Mouse (Mus musculus): ENCODE data around the gene Rasal1.

Rasal1 gene

DNA sequence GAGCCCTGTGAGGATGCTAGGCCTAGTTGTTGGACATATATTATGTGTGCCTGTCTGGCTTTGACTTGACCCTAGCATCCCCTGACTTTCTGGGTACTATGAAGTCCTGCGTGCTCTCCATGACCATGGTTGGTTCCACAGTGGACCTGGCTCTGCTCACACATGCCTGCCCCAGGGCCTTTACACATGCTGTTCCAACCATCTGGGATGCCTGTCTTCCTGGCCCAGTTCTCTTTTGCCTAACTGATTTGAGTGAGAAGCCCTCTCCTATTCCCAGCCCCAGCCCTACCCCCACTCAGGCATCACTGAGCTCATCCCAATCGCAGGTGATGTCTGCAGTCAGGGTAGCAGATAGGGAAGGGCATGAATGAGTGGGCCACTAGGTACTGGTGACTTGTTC is 5.3 kb downstream of the Rasal1 start:
- DNase-seq (ENCODE audit: low spot score): no peak

DNA sequence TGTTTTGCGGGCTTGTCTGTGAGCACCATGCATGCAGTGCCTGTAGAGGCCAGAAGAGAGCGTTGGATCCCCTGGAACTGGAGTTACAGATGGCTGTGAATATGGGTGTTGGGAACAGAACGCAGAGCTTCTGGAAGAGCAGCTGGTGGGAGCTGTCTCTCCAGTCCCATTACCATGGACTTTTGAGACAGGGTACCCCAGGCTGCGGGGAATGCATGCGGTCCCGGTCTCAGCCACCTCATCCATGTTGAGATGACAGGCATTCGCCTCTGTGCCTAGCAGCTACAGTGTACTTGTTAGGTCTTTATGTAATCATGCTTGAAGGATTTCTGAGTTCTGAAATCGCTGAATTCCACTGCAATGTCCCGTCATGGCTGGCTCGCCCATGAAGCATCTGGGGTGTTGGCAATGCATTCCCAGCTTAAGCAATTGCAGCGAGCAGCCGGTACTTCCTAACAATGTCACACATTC is 7.7 kb downstream of the Rasal1 start:
- DNase-seq (ENCODE audit: low spot score): no peak

- no peak for DNase-seq (ENCODE audit: low spot score)
Observed at GRCm38 (mm10) chr5:120660816-120661215, 12.2 kb downstream of the Rasal1 start.

DNA sequence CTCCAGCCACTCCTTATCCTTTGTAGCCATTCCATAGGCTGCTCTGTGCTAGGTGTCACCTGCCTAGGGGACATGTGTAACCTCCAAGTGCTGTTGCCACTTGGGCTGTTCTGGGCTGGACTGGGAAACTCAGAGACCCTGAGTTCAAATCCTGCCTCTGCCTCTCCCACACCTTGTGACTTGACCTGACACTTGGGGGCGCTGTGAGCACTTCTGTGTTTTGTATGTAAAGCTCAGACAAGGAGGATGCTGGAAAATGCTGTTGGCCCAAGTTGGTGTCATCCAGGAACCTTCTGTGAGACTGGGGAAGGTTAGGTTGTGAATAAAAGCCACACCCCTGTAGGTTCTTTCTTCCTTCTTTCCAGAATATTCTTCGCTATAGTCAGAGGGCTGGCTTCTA is 16.3 kb downstream of the Rasal1 start:
- DNase-seq (ENCODE audit: low spot score): peak; percentile 58

- no peak for DNase-seq (ENCODE audit: low spot score)
Observed at GRCm38 (mm10) chr5:120668761-120669160, 20.1 kb downstream of the Rasal1 start.

DNA sequence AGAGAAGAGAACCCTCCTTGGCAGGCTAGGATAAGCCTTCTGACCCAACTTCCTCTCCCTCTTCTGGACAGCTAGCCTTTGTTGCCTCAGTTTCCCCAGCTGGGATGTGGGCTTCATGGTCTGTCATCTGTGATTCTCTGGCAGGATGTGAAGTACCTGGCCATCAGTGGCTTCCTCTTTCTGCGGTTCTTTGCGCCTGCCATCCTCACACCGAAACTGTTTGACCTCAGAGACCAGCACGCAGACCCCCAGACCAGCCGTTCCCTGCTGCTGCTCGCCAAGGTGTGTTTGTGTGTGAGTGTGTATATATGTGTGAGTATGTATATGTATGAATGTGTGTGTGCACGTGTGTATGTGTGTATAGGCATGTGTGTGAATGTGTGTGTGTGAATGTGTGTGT is 21.5 kb downstream of the Rasal1 start:
- DNase-seq (ENCODE audit: low spot score): no peak

DNA sequence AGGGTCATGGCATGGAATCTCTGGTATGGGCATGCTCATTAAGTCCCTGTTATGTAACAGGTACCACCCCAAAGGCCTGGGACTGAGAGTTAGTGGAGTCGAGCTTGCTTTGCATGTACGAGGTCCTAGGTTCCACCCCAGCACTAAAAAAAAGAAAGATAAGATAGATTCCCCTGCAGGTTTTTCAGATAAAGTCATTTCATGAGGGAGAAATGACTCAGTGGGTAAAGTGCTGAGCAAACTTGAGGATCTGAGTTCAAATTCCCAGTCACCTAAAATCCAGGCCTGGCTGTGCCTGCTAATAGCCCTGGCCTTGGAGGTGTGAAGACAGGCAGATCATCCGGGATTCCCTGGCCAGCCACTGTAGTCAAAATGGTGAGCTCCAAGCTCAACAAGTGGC is 23.3 kb downstream of the Rasal1 start:
- no peak for DNase-seq (ENCODE audit: low spot score)

GRCm38 (mm10) chr5:120673626-120674025 is 25.0 kb downstream of the Rasal1 start:
- peak; percentile 85 for DNase-seq (ENCODE audit: low spot score)

DNA sequence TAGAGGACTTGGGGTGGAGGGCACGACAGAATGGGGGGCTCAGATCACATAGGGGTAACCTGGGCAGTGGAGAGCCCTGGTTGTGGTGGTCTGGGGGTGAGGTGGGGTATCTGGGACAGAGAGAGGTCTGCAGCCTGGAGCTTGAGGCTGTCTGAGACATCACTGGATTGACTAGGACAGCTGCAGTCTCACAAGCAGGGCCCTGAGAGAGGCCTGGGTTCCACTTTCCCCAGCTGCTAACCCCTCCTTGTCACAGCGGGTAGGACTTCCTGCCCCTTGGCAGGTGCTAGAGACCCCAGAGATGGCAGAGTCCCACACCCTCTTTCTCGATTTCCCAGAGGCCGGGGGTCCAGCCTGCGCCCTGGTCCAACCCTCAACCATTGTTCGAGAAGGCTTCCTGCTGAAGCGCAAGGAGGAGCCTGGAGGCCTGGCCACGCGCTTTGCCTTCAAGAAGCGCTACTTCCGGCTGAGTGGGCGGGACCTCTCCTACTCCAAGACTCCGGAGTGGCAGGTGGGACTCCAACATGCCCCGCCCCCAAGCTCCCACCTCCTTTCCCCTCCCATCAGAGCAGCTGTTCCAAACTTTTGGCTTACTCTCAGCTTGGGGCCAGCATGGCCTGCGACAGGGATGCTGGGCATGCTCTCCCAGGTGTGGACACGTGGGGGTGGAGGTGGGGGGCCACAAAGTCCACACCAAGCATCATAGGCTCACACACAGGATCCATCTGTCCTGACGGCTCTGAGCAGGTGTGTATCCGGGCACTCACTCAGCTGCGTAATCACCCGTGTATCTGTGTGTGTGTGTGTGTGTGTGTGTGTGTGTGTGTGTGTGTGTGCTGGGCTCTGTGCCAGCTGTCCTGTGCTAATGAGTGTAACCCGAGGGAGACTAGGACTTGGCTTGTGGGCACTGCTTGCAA is 25.9 kb downstream of the Rasal1 start:
- DNase-seq (ENCODE audit: low spot score): peak; percentile 73

DNA sequence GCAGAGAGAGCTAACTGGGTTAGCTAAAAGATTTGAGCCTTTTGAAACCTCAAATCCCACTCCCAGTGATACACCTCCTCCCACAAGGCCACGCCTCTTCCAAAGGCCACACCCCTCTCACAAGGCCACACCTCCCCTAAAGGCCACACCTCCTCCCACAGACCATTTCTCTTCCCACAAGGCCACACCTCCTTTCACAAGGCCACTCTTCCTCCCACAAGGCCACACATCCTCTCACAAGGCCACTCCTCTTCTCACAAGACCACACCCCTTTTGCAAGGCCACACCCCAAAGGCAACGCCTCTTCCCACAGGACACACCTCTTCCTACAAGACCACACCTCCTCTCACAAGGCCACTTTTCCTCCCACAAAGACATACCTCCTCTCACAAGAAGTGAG is 28.9 kb downstream of the Rasal1 start:
- DNase-seq (ENCODE audit: low spot score): peak; percentile 78

GRCm38 (mm10) chr5:120679676-120680555 is 31.3 kb downstream of the Rasal1 start:
- peak; percentile 91 for DNase-seq (ENCODE audit: low spot score)

DNA sequence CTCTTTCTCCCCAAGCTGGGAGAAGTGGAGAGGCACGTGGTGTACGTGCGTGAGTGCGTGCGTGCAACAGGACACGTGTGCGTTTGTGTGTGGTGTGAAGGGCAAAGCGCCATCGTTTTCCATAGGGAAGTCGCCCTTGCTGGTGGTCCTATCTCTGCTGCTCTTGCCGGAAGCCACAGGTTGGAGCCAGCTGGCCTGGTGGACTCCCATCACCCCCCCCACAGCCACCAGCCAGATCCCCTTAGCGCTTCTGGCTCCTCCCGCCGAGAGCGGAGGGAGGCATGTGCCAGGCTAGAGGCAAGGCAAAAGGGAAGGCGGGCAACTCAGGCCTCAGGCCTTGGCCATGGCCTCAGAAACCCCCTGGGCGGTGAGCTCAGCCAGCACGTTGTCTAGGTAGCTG is 32.3 kb downstream of the Rasal1 start:
- DNase-seq (ENCODE audit: low spot score): no peak

DNA sequence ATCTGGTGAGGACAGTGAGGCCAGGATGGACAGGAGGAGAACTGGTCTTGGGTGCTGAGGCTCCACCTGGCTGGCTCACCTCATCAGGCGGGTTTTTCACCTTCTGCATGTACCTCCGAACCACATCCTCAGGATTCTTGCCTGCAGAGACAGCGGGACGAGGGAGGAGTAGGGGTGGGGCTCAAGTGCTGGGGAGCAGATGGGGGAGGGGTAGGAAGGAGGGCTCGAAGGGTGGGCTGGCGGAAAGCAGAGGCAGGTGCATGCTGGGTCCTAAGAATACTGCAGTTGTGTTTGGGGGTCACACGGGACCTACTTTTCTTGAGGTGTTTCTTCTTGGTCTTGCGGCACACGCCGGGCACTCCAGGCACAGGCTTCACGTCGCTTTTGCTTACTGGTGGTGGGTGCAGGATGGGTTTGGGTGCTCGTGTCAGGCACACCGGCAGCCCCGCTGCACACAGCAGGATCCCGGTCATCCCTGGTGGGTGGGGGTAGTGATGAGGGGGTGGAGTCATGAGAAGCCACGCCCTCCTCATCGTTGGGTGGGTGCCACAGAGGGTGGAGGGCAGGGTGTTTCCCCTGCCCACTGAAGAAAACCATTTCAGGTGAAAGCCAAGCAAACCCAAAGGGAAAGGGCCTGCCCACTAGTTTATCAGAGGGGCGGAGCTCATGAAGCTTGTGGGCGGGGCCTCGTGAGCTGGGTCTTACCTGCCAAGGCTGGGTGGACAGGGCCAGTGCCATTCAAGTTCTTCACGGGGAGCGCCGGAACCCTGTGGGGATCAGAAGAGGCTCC is 34.6 kb downstream of the Rasal1 start:
- peak; percentile 67 for DNase-seq (ENCODE audit: low spot score)

DNA sequence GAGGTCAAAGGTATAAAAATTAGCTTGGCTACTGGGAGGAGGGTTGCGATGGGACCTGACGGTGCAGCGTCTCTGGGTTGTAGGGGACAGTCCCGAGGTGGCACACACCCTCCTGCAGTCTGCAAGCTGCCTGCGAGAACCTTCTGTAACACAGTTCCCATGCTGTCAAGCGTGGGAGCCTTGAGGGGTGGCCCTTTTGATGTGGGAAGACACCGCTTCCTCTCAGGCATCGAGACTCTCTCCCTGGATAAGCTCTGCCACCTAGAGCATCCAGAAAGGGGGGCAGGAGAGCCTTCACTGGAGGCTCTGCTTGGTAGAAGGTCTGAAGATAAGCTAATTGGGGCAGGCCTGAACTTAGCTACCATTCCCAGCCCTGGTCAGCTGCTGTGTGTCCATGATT is 37.1 kb downstream of the Rasal1 start:
- no peak for DNase-seq (ENCODE audit: low spot score)

DNA sequence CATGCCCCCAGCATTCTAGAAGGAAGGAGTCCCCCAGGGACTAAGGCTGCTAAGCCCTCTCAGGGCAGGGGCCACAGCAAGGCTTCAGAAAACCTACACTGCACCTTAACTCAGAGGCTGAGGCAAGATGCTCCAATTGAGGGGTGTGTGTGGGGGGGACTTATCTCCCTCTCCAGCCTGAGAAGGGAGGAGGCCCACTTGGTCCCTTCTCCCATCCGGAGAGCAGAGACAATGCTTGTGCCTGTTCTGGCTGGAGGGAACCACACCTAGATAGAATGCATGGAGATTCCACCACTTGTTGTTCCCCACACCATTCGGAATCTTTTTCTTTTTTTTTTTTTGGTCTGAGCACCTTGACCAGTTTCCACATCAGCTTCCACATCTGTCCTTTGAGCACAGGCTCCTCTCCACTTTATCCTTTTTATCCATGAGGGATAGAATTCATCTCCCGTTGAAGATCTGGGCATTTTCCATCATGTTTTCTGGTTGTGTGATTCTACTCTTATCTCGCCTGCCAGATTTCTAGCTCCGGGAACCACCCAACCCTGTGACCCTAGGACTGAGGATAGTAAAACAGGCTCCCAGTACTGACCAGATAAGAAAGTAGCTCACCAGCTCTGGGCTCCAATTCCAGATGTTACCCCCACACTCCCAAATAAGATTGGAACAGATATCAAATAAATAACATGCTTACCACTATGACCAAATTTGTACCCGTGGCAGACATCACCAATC is 38.3 kb downstream of the Rasal1 start:
- no peak for DNase-seq (ENCODE audit: low spot score)

DNA sequence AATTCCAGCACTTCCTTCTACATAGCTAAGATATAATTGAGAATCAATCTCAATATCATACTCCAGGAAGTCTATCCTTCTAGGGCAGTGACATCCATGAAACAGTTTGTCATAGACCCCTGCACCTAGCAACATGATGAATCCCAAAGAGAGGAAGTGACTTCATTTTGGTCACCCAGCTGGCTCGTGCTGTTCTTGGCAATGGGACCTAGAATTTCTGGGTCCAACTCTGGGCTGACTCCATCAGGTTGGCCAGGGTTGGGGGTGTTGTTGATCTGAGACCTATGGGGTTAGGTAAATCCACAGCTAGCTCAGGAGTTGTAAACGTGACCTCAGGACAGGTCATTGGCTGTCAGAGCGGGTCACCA is 38.9 kb downstream of the Rasal1 start:
- DNase-seq (ENCODE audit: low spot score): no peak

DNA sequence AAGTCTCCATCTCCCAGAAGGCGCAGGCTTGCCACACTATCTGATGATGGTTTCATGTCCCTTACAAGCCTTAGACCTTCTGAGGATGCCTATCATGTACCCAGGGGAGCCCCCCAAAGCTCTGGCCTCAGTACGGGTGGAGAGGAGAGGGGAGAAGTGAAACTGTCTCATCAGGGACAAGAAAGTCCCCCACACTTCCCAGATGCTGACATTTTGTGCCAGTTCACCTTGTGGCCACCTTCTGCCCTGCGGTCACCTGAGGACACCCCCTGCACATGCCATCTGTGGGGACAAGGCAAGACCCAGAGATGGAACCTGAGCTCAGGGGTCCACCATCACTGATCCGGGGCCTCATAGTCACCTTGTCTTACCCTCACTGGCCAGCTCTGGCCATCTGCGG is 39.3 kb downstream of the Rasal1 start:
- DNase-seq (ENCODE audit: low spot score): no peak

DNA sequence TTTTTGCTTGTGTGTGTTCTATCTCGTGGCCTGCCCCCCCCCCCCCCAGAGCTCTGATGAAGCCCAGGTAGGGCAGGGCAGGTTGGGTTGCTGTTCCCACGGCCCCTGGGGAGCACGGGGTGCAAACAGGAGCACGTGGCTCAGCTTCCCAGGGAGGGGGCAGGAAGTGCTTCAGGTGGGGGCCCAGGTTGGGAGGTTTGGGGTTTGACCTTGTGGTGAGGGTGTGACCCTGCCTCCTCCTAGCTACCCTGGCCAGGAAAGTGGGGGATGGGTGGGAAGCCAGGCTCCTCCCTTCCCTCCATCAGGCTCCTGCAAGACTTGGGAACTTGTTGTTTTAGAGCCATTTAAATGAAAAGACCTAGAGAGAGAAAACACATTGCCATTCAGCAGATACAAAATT is 39.8 kb downstream of the Rasal1 start:
- no peak for DNase-seq (ENCODE audit: low spot score)

GRCm38 (mm10) chr5:120690417-120690816 is 41.8 kb downstream of the Rasal1 start:
- DNase-seq (ENCODE audit: low spot score): no peak

DNA sequence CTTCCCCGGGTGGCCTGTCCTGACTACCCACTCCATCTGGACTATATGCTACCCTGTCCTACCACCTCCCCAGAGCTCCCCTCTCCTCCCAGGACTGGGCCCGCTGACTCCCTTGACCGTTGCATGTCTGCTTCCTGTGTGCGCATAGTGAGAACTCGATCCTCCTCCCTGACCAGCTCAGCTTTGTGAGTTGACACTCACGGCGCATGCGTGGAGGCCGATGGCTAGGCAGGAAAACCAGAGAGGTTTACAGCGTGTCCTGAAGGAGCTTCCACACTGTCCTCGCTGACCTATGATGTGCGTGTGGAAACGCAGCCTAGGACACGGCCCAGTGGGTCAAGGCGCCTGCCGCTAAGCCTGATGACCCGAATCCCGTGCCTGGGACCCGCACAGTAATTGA is 43.4 kb downstream of the Rasal1 start:
- no peak for DNase-seq (ENCODE audit: low spot score)

GRCm38 (mm10) chr5:120693931-120694694 is 45.5 kb downstream of the Rasal1 start:
- no peak for DNase-seq (ENCODE audit: low spot score)
